Mouse (Mus musculus): ENCODE data around the gene Tmem25.

The Tmem25 gene

GRCm38 (mm10) chr9:44799102-44799957 lies at the start of gene Tmem25:
Gene Tmem25 (minus strand): TSS chr9:44799307.
- peak; percentile 77 for DNase-seq

- DNase-seq: no peak
Measured at GRCm38 (mm10) chr9:44847446-44847845, 48.3 kb upstream of the Tmem25 start.

- DNase-seq: peak; percentile 45
Measured at GRCm38 (mm10) chr9:44841241-44841640, 42.1 kb upstream of the Tmem25 start.

- DNase-seq: peak; percentile 91
Measured at GRCm38 (mm10) chr9:44836439-44836838, 37.3 kb upstream of the Tmem25 start.

DNA sequence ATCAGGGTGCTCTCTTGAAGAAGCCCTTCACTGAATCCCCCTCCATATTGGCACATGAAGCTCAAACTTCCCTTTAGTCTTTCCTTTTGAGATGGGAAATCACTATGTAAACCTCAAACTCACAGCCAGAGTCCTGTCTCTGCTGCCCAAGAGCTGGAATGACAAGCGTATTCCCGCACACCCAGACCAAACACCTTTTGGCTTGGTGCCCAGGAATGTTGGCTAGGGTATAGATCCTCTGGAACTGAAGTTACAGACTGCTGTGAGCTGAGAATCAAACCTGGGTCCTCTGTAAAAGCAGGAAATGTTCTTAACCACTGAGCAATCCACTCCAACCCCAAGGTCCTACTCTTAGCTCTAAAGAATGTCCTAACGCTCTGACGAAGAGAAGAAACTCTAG lies 33.2 kb upstream of the Tmem25 start:
- DNase-seq: no peak

GRCm38 (mm10) chr9:44830506-44830905 lies 31.4 kb upstream of the Tmem25 start:
- no peak for DNase-seq

- no peak for DNase-seq
Measured at GRCm38 (mm10) chr9:44828944-44829343, 29.8 kb upstream of the Tmem25 start.

GRCm38 (mm10) chr9:44826660-44827059 lies 27.6 kb upstream of the Tmem25 start:
- DNase-seq: no peak

- DNase-seq: no peak
Measured at GRCm38 (mm10) chr9:44819920-44820827, 21.1 kb upstream of the Tmem25 start.

DNA sequence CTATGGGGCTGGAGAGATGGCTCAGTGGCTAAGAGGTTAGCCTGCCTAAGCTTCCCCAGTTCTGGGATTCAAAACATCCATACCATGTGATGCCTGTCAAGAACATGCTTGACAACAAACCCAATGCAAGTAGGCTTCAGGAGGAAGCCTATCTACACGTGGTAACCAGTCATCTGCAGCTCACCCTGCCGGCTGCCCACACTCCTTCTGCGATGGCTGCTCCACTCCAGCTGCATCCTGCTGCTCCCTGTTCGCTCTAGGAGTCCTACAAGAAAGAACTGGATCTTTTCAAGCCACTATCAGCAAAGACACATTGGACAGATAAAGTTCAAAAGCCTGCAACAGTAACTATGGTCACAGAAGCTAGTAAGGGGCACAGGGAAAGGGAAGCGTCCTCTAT lies 18.4 kb upstream of the Tmem25 start:
- DNase-seq: no peak

- DNase-seq: no peak
Measured at GRCm38 (mm10) chr9:44814179-44814578, 15.1 kb upstream of the Tmem25 start.

DNA sequence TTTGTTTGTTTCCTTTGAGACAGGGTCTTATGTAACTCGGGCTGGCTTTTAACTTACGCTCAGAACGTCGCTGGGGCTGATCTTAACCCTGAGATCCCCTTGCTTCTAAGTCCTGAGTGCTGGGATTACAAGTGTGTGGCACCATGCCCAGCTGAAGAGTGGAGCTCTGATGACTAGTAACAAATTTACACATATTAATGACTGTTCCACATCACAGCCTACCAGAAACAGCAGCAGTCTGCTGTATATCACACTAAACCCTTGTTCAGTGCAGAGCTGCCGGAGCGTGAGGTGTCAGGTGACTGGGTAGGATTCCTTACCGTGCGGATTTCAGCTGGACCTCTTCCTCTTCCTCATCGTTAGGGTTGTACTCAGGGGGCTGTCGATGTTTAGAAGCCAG lies 11.2 kb upstream of the Tmem25 start:
- no peak for DNase-seq

GRCm38 (mm10) chr9:44807778-44808177 lies 8.7 kb upstream of the Tmem25 start:
- DNase-seq: no peak

GRCm38 (mm10) chr9:44807141-44807540 lies 8.0 kb upstream of the Tmem25 start:
- DNase-seq: no peak

DNA sequence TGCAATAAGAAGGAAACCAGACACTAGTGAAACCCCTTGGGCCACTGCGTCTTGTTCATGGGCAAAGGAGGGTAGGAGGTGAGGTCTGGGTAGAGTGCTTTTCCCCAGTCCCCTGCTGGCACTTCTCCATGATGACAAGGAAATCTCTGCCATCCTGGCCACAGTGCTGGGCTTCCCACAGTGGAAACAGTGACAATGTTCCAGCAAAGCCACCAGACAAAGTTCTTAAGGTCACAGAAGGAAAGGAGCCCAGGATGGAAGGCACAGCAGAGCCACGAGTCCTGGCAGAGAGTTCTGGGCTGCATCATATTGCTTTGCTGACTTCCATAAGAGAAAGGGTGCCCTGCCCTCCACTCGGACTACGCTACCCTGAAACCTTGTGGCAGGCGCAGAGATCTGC lies 6.4 kb upstream of the Tmem25 start:
- DNase-seq: no peak

- no peak for DNase-seq
Measured at GRCm38 (mm10) chr9:44804678-44805077, 5.6 kb upstream of the Tmem25 start.

DNA sequence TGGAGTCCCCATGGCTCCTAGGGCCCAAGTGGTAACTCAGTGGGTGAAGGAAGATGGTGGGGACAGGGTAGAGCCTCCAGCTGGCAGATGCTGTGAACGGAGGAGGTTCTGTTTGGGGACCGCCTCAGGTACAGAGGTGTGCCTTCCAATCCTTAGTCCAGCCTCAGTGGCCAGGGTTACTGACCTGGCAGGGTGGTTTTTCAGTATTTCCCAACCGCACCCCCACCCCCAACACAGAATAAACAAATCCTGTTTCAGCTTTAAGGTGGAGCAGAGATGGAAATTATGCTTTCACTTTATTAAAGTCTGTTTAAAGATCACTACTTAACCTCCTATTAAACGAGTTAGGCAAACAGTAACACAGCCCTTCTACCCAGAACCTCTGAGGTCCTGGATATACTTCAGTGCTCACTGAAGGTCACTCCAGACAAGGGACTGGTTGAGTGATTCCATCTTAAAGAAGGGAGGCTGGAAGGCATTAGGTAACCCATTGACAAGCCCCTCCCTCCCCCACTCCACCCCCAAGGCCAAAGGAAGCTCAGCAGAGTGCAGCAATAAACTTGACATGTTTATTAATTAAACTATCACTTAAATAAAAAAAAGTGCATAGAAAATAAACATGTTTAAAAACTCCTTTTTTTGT lies 3.8 kb upstream of the Tmem25 start, which contains the start of gene Ttc36:
TSS of gene Ttc36 (minus strand) at position 265 of the 643 bp plus-strand sequence.
- DNase-seq: no peak

DNA sequence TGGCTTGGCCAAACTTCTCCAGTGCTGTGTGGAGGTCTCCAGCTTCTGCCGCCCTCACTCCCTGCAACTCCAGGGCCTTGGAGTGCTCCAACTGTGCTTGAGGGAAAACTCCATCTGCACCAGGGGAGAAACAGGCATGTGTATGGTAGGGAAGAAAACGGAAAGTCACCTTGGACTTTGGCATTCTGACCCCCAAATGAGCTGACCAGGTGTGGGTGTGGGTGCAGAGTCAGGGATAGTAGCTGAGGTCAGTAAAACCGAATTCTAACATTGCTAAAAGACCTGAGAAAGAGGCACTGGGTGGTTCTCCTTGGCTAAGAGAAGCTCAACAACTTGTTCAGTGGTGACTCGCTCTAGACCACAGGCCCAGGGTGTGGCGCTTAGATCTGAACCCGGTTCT lies 2.6 kb upstream of the Tmem25 start:
- no peak for DNase-seq

- no peak for DNase-seq
Measured at GRCm38 (mm10) chr9:44799958-44800324, 834 bp upstream of the Tmem25 start.

- no peak for DNase-seq
Measured at GRCm38 (mm10) chr9:44798298-44798697, 809 bp downstream of the Tmem25 start.

GRCm38 (mm10) chr9:44792842-44793241 lies 6.3 kb downstream of the Tmem25 start:
- DNase-seq: no peak

GRCm38 (mm10) chr9:44772750-44773651 lies 26.1 kb downstream of the Tmem25 start:
- DNase-seq: peak; percentile 94

Measured in thymus, postnatal 4 days (tissue).